ENCODE assay signal across 22 mouse cellular contexts in genomic region chr9:121744051-121744450, GRCm38 (mm10). TPM values are rescaled to one million over a fixed set of nuclear protein-coding genes. Genes with fewer than 3 reads are reported as not detected.
DNase-seq lines count a peak whose midpoint lies in the region; ATAC-seq and TF ChIP-seq lines count a peak whose summit lies in the region.
"Had no signal": no experiment of that assay in that cellular context is flagged by ENCODE, and none has a peak within 500 bp of the region (broad histone marks: within the 10 kb centered on the region; RNA-seq: fewer than 3 reads in every experiment).

No protein-coding gene starts in this region.

- no peak for TF ChIP-seq CTCF in intestine, postnatal 0 days (IDR thresholded peaks at IDR 0.05; ENCODE audit: low read depth)

- intact Hi-C loops in heart, postnatal 36 days (cut with DNase I), result no loop called here
- intact Hi-C loops in left cerebral cortex, postnatal 4 days (cut with DNase I), result no loop called here

- no peak overlapping the region for H3K9ac ChIP-seq in intestine, postnatal 0 days (ENCODE audit: low read depth, low read length)
- no peak overlapping the region for H3K9ac ChIP-seq in intestine, embryonic 15.5 days
- H3K9ac ChIP-seq in forebrain, embryonic 12.5 days, result no peak overlapping the region
- H3K9ac ChIP-seq: embryonic facial prominence, embryonic 12.5 days had no signal

- H3K36me3 ChIP-seq in intestine, postnatal 0 days (ENCODE audit: control insufficient read depth, insufficient read depth), result peaks cover 74% of the 10 kb centered on the region
- peaks cover 54% of the 10 kb centered on the region for H3K36me3 ChIP-seq in intestine, embryonic 15.5 days
- peaks cover 75% of the 10 kb centered on the region for H3K36me3 ChIP-seq in forebrain, embryonic 12.5 days (replicated peaks)

- no peak overlapping the region for H3K4me3 ChIP-seq in intestine, postnatal 0 days (ENCODE audit: low read depth, low read length)
- H3K4me3 ChIP-seq in intestine, embryonic 15.5 days (replicated peaks), result no peak overlapping the region
- H3K4me3 ChIP-seq in forebrain, embryonic 12.5 days (replicated peaks), result no peak overlapping the region
- H3K4me3 ChIP-seq: embryonic facial prominence, embryonic 10.5 days; embryonic facial prominence, embryonic 12.5 days had no signal

- H3K4me2 ChIP-seq in intestine, postnatal 0 days (replicated peaks; ENCODE audit: low read depth), result no peak overlapping the region
- no peak overlapping the region for H3K4me2 ChIP-seq in intestine, embryonic 15.5 days (replicated peaks)
- H3K4me2 ChIP-seq in forebrain, embryonic 12.5 days, result no peak overlapping the region
- H3K4me2 ChIP-seq: embryonic facial prominence, embryonic 12.5 days had no signal

- WGBS in intestine, postnatal 0 days, result 85% methylated on average over 8 of the region's 8 CpGs
- 89% methylated on average over 8 of the region's 8 CpGs for WGBS in intestine, embryonic 15.5 days
- 91% methylated on average over 8 of the region's 8 CpGs for WGBS in forebrain, embryonic 12.5 days

- 0 out of 2 replicates have a peak overlapping the region, but pooled peaks have one; percentile 36 for H3K27ac ChIP-seq in intestine, postnatal 0 days (ENCODE audit: low read depth, low read length)
- H3K27ac ChIP-seq in intestine, embryonic 15.5 days, result no peak overlapping the region
- no peak overlapping the region for H3K27ac ChIP-seq in forebrain, embryonic 12.5 days
- H3K27ac ChIP-seq: embryonic facial prominence, embryonic 10.5 days; embryonic facial prominence, embryonic 12.5 days had no signal

- ATAC-seq in intestine, postnatal 0 days, result no peak
- no peak for ATAC-seq in intestine, embryonic 15.5 days
- ATAC-seq in common myeloid progenitor, adult 5-6 weeks (replicated peaks; ENCODE audit: low read depth, poor library complexity, severe bottlenecking), result 0 out of 2 replicates have a peak, but pooled peaks have one; percentile 36
- ATAC-seq in hematopoietic stem cell, adult 5-6 weeks (replicated peaks in 1 of 2; ENCODE audit: insufficient read depth in 1 of 2, low FRiP score in 2 of 2, low TSS enrichment in 1 of 2, low read depth in 1 of 2, poor library complexity in 2 of 2, severe bottlenecking in 2 of 2), result peak; percentile 82 to 90
- ATAC-seq in forebrain, embryonic 12.5 days (ENCODE audit: low FRiP score), result no peak
- ATAC-seq: activated CD4-positive, CD25-positive, alpha-beta regulatory T cell, adult 4 months; forebrain, embryonic 14.5 days; forebrain, embryonic 16.5 days; Patski had no signal

- H3K27me3 ChIP-seq in intestine, postnatal 0 days (replicated peaks; ENCODE audit: control insufficient read depth, insufficient read depth, low read length), result no peaks in the 10 kb centered on the region
- no peaks in the 10 kb centered on the region for H3K27me3 ChIP-seq in intestine, embryonic 15.5 days (replicated peaks)
- no peaks in the 10 kb centered on the region for H3K27me3 ChIP-seq in forebrain, embryonic 12.5 days
- H3K27me3 ChIP-seq: embryonic facial prominence, embryonic 12.5 days; Patski had no signal

- no peaks in the 10 kb centered on the region for H3K9me3 ChIP-seq in intestine, postnatal 0 days (ENCODE audit: control insufficient read depth)
- no peaks in the 10 kb centered on the region for H3K9me3 ChIP-seq in intestine, embryonic 15.5 days
- no peaks in the 10 kb centered on the region for H3K9me3 ChIP-seq in forebrain, embryonic 12.5 days
- H3K9me3 ChIP-seq: embryonic facial prominence, embryonic 10.5 days; embryonic facial prominence, embryonic 12.5 days had no signal

- peak; percentile 21 for DNase-seq in 416B (ENCODE audit: low read depth)
- DNase-seq in heart, postnatal 36 days, result no peak
- DNase-seq in left cerebral cortex, postnatal 4 days, result no peak
- DNase-seq: adrenal gland, adult 8-10 months; adrenal gland, postnatal 14 days; cerebellum, adult 11 months; cerebellum, adult 18-20 months; cerebellum, adult 8-10 months; cerebellum, adult 9-11 months; cerebellum, postnatal 14 days; cerebellum, postnatal 36 days had no signal

- H3K4me1 ChIP-seq in intestine, postnatal 0 days (replicated peaks; ENCODE audit: control insufficient read depth, insufficient read depth, low read length), result no peaks in the 10 kb centered on the region
- H3K4me1 ChIP-seq in intestine, embryonic 15.5 days (replicated peaks), result no peaks in the 10 kb centered on the region
- no peaks in the 10 kb centered on the region for H3K4me1 ChIP-seq in forebrain, embryonic 12.5 days
- H3K4me1 ChIP-seq: embryonic facial prominence, embryonic 10.5 days; embryonic facial prominence, embryonic 12.5 days had no signal

RNA-seq across cellular contexts. Expression of gene Zfp651, which starts 15.1 kb away (rescaled TPM):
- polyA plus RNA-seq in intestine, postnatal 0 days (2015; fragmentation: Nextera tagmentation; extraction: Ambion mirVana), result 6.2 and 6.8 TPM in 2 replicates
- polyA plus RNA-seq in intestine, embryonic 15.5 days (2015; fragmentation: Nextera tagmentation; extraction: Ambion mirVana), result 13.0 and 14.0 TPM in 2 replicates
- 0.15 and 1.5 TPM in 2 replicates for total RNA-seq in common myeloid progenitor, adult 5-6 weeks (2017)
- total RNA-seq in hematopoietic stem cell, adult 5-6 weeks (2017), result 2.8 and 3.0 TPM in 2 replicates
- total RNA-seq in heart, postnatal 36 days (2021), result 100 to 1,000 TPM; 120 to 124 TPM
- 10 to 100 TPM; 87.2 to 91.9 TPM for total RNA-seq in left cerebral cortex, postnatal 4 days (2021)
- 9.5 and 10.8 TPM in 2 replicates for polyA plus RNA-seq in forebrain, embryonic 12.5 days (2016; fragmentation: Nextera tagmentation; extraction: Ambion mirVana)
- polyA plus RNA-seq: activated CD4-positive, CD25-positive, alpha-beta regulatory T cell, adult 4 months had no signal

RNA-seq across cellular contexts. Expression of gene Nktr, which starts 25.1 kb away (rescaled TPM):
- polyA plus RNA-seq in intestine, postnatal 0 days (2015; fragmentation: Nextera tagmentation; extraction: Ambion mirVana), result 32.5 and 35.6 TPM in 2 replicates
- polyA plus RNA-seq in intestine, embryonic 15.5 days (2015; fragmentation: Nextera tagmentation; extraction: Ambion mirVana), result 57.9 and 62.6 TPM in 2 replicates
- total RNA-seq in common myeloid progenitor, adult 5-6 weeks (2017), result 100 and 118 TPM in 2 replicates
- total RNA-seq in hematopoietic stem cell, adult 5-6 weeks (2017), result 155 and 156 TPM in 2 replicates
- 10 to 100 TPM; 33.0 to 33.7 TPM for total RNA-seq in heart, postnatal 36 days (2021)
- 100 to 1,000 TPM; 145 to 152 TPM for total RNA-seq in left cerebral cortex, postnatal 4 days (2021)
- 75.7 and 78.2 TPM in 2 replicates for polyA plus RNA-seq in forebrain, embryonic 12.5 days (2016; fragmentation: Nextera tagmentation; extraction: Ambion mirVana)

RNA-seq across cellular contexts. Expression of gene Klhl40, which starts 33.4 kb away (rescaled TPM):
- 0.33 and 0.43 TPM in 2 replicates for polyA plus RNA-seq in intestine, postnatal 0 days (2015; fragmentation: Nextera tagmentation; extraction: Ambion mirVana)
- polyA plus RNA-seq in intestine, embryonic 15.5 days (2015; fragmentation: Nextera tagmentation; extraction: Ambion mirVana), result 0.29 and 0.39 TPM in 2 replicates
- 0.59 TPM in 1 of 2 replicates, not detected in the other for total RNA-seq in common myeloid progenitor, adult 5-6 weeks (2017)
- total RNA-seq in hematopoietic stem cell, adult 5-6 weeks (2017), result not detected in 2 replicates
- total RNA-seq in heart, postnatal 36 days (2021), result 10 to 100 TPM in 1 of 2 experiments, 1 to 10 TPM in 1; 8.4 to 10.2 TPM
- total RNA-seq in left cerebral cortex, postnatal 4 days (2021), result 1 to 10 TPM; 1.3 TPM
- 0.28 TPM in 1 of 2 replicates, not detected in the other for polyA plus RNA-seq in forebrain, embryonic 12.5 days (2016; fragmentation: Nextera tagmentation; extraction: Ambion mirVana)
- total RNA-seq: adrenal gland, postnatal 14 days had no signal
- polyA plus RNA-seq: activated CD4-positive, CD25-positive, alpha-beta regulatory T cell, adult 4 months; Patski had no signal

RNA-seq across cellular contexts. Expression of gene Ss18l2, which starts 33.9 kb away (rescaled TPM):
- polyA plus RNA-seq in intestine, postnatal 0 days (2015; fragmentation: Nextera tagmentation; extraction: Ambion mirVana), result 144 and 145 TPM in 2 replicates
- polyA plus RNA-seq in intestine, embryonic 15.5 days (2015; fragmentation: Nextera tagmentation; extraction: Ambion mirVana), result 141 and 147 TPM in 2 replicates
- 34.1 and 34.8 TPM in 2 replicates for total RNA-seq in common myeloid progenitor, adult 5-6 weeks (2017)
- 27.1 and 30.0 TPM in 2 replicates for total RNA-seq in hematopoietic stem cell, adult 5-6 weeks (2017)
- 100 to 1,000 TPM; 125 to 135 TPM for total RNA-seq in heart, postnatal 36 days (2021)
- total RNA-seq in left cerebral cortex, postnatal 4 days (2021), result 10 to 100 TPM; 60.1 to 60.6 TPM
- polyA plus RNA-seq in forebrain, embryonic 12.5 days (2016; fragmentation: Nextera tagmentation; extraction: Ambion mirVana), result 97.5 and 104 TPM in 2 replicates

RNA-seq across cellular contexts. Expression of gene Sec22c, which starts 38.8 kb away (rescaled TPM):
- polyA plus RNA-seq in intestine, postnatal 0 days (2015; fragmentation: Nextera tagmentation; extraction: Ambion mirVana), result 42.4 and 47.8 TPM in 2 replicates
- polyA plus RNA-seq in intestine, embryonic 15.5 days (2015; fragmentation: Nextera tagmentation; extraction: Ambion mirVana), result 14.5 and 14.7 TPM in 2 replicates
- total RNA-seq in common myeloid progenitor, adult 5-6 weeks (2017), result 5.5 and 13.3 TPM in 2 replicates
- 4.3 and 4.4 TPM in 2 replicates for total RNA-seq in hematopoietic stem cell, adult 5-6 weeks (2017)
- total RNA-seq in heart, postnatal 36 days (2021), result 1 to 10 TPM; 5.5 to 6.1 TPM
- 10 to 100 TPM; 38.7 to 40.7 TPM for total RNA-seq in left cerebral cortex, postnatal 4 days (2021)
- 24.5 and 29.3 TPM in 2 replicates for polyA plus RNA-seq in forebrain, embryonic 12.5 days (2016; fragmentation: Nextera tagmentation; extraction: Ambion mirVana)

Comparison
In these comparisons a context has a peak if more than half of its experiments do, and no peak if none do; other contexts are left out.
1. ATAC-seq: peak in common myeloid progenitor, adult 5-6 weeks (single experiment) and hematopoietic stem cell, adult 5-6 weeks (2 of 2); none in intestine, postnatal 0 days (single experiment), intestine, embryonic 15.5 days (single experiment) and forebrain, embryonic 12.5 days (single experiment).
2. RNA of gene Zfp651, which starts 15.1 kb away (total RNA-seq): 120 to 124 TPM in heart, postnatal 36 days and 87.2 to 91.9 TPM in left cerebral cortex, postnatal 4 days; 2.8 to 3.0 TPM in hematopoietic stem cell, adult 5-6 weeks and 0.15 to 1.5 TPM in common myeloid progenitor, adult 5-6 weeks; every median in the first group is over 10 times any median in the second.